Mouse (Mus musculus): Measurements from ENCODE around the gene Plekhg3. TPM values are rescaled to one million over a fixed set of nuclear protein-coding genes. Genes with fewer than 3 reads are reported as not detected.

The Plekhg3 gene
- total and polyA plus RNA-seq, 2 experiments from 2014 or later: 1.2 to 6.2 TPM

DNA sequence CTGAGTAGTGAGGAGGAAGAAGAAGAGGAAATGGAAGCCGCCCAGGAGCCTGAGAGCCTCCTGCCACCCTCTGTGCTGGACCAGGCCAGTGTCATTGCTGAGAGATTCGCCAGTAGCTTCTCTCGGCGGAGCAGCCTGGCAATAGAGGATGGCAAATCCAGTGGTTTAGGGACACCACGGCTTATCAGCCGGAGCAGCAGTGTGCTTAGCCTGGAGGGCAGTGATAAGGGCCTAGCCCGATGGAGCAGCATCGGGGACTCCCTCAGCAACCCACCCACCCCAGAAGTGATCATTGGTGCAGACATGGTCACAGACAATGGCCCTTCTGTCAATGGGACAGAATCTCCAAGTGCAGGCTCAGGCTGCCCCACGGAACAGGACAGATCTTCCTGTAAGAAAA lies 45.4 kb downstream of the Plekhg3 start:
- Histone ChIP-seq H3K36me3 (ENCODE audit: insufficient read depth, low read length) (no peaks in the 10 kb centered on the region), H3K4me1 (ENCODE audit: insufficient read depth, low read length) (no peaks in the 10 kb centered on the region), H3K27ac (ENCODE audit: low read depth, low read length) (no peak overlapping the region), H3K4me2 (ENCODE audit: low read depth, low read length, poor library complexity, severe bottlenecking) (no peak overlapping the region), H3K9me3 (ENCODE audit: low read length) (no peaks in the 10 kb centered on the region), H3K9ac (replicated peaks; ENCODE audit: low read length, poor library complexity, severe bottlenecking) (no peak overlapping the region), H3K4me3 (ENCODE audit: low read depth, low read length) (no peak overlapping the region), H3K27me3 (ENCODE audit: insufficient read depth, low read length) (no peaks in the 10 kb centered on the region)
- DNase-seq (ENCODE audit: low spot score): no peak
- no peak for TF ChIP-seq CTCF (IDR thresholded peaks at IDR 0.05)
- ATAC-seq (ENCODE audit: low FRiP score): no peak
- WGBS: 87% methylated on average over 9 of the region's 9 CpGs

DNA sequence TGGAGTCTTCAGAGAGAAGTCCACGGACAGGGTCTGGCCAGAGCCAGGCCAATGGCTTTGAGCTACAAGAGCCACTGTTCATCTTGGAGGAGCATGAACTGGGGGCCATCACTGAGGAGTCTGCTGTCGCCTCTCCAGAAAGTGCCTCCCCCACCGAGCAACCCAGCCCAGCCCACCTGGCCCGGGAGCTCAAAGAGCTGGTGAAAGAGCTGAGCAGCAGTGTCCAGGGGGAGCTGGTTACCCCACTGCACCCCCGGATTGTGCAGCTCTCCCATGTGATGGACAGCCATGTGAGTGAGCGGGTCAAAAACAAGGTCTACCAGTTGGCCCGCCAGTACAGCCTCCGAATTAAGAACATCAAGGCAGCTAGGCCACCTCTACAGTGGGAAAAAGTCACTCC lies 46.1 kb downstream of the Plekhg3 start:
- Histone ChIP-seq H3K4me3 (ENCODE audit: low read depth, low read length) (no peak overlapping the region), H3K27me3 (ENCODE audit: insufficient read depth, low read length) (no peaks in the 10 kb centered on the region), H3K27ac (ENCODE audit: low read depth, low read length) (no peak overlapping the region), H3K9ac (replicated peaks; ENCODE audit: low read length, poor library complexity, severe bottlenecking) (no peak overlapping the region), H3K9me3 (ENCODE audit: low read length) (no peaks in the 10 kb centered on the region), H3K4me1 (ENCODE audit: insufficient read depth, low read length) (no peaks in the 10 kb centered on the region), H3K4me2 (ENCODE audit: low read depth, low read length, poor library complexity, severe bottlenecking) (no peak overlapping the region), H3K36me3 (ENCODE audit: insufficient read depth, low read length) (no peaks in the 10 kb centered on the region)
- DNase-seq (ENCODE audit: low spot score) (no peak), ATAC-seq (ENCODE audit: low FRiP score) (no peak)
- 96% methylated on average over 8 of the region's 8 CpGs for WGBS
- no peak for TF ChIP-seq CTCF (IDR thresholded peaks at IDR 0.05)

DNA sequence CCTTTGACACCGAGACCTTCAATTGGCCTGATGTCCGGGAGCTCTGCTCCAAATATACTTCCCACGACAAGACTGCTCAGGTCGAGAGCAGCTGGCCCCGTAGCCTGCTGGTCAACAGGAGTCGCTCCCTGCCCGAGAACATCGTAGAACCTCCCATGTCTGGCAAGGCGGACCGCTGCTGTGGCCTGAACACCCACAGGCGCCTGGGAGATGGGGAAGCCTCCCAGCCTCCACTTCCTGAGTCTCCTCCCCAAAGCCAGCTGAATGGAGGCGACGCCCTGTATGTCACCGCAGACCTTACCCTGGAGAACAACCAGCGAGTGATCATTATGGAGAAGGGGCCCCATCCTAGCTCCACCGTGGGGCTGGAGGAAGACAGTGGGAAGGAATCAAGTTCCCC lies 47.2 kb downstream of the Plekhg3 start:
- no peaks in the 10 kb centered on the region for H3K27me3 ChIP-seq (ENCODE audit: insufficient read depth, low read length)
- no peaks in the 10 kb centered on the region for H3K36me3 ChIP-seq (ENCODE audit: insufficient read depth, low read length)
- no peak overlapping the region for H3K27ac ChIP-seq (ENCODE audit: low read depth, low read length)
- 95% methylated on average over 16 of the region's 16 CpGs for whole genome bisulfite sequencing
- no peak overlapping the region for H3K4me2 ChIP-seq (ENCODE audit: low read depth, low read length, poor library complexity, severe bottlenecking)
- H3K9me3 ChIP-seq (ENCODE audit: low read length): no peaks in the 10 kb centered on the region
- H3K9ac ChIP-seq (replicated peaks; ENCODE audit: low read length, poor library complexity, severe bottlenecking): no peak overlapping the region
- no peaks in the 10 kb centered on the region for H3K4me1 ChIP-seq (ENCODE audit: insufficient read depth, low read length)
- no peak for TF ChIP-seq CTCF (IDR thresholded peaks at IDR 0.05)
- H3K4me3 ChIP-seq (ENCODE audit: low read depth, low read length): no peak overlapping the region
- DNase-seq (ENCODE audit: low spot score) (no peak), ATAC-seq (ENCODE audit: low FRiP score) (no peak)

DNA sequence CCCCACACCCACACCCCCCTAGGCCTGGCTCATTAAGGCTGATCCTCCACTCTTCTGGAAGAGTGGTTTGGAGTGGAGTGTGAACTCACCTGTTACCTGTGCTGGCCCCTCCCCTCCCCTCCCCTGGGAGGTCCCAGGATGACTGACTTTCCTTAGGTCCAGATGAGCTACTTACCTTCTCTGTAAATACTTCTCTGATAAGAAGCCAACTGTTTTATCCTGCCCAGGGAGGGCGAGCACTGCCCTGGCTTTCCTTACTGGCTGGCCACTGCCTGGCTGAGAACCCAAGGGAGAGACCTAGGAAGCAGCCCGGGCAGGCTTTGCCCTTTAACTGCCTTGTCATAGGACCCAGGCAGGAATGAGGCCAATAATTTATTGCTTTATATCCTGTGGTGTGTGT lies 47.8 kb downstream of the Plekhg3 start:
- Histone ChIP-seq H3K4me2 (ENCODE audit: low read depth, low read length, poor library complexity, severe bottlenecking) (no peak overlapping the region), H3K9ac (replicated peaks; ENCODE audit: low read length, poor library complexity, severe bottlenecking) (no peak overlapping the region), H3K4me1 (ENCODE audit: insufficient read depth, low read length) (no peaks in the 10 kb centered on the region), H3K27me3 (ENCODE audit: insufficient read depth, low read length) (no peaks in the 10 kb centered on the region), H3K9me3 (ENCODE audit: low read length) (no peaks in the 10 kb centered on the region), H3K27ac (ENCODE audit: low read depth, low read length) (no peak overlapping the region), H3K36me3 (ENCODE audit: insufficient read depth, low read length) (no peaks in the 10 kb centered on the region), H3K4me3 (ENCODE audit: low read depth, low read length) (no peak overlapping the region)
- DNase-seq (ENCODE audit: low spot score) (no peak), ATAC-seq (ENCODE audit: low FRiP score) (no peak)
- 96% methylated on average over 2 of the region's 2 CpGs for WGBS
- no peak for TF ChIP-seq CTCF (IDR thresholded peaks at IDR 0.05)

DNA sequence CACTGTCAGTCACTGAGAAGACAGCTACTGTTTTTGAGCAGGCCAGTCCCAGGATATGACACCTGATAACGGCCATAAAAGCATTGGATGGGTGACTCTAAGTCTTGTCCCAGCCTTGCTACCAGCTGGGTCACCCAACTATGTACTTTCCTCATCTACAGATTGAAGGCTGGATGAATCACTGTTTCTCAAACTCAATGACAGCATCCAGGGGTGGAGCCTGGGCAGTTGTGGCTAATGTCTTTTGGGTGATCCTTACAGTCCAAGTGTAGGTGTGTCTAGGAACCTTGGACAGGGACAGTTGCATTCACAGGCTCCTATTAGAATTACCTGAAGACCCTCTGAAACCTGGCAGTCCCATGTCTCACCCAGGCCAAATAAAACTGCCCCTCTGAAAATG lies 49.1 kb downstream of the Plekhg3 start:
- no peak for TF ChIP-seq CTCF (IDR thresholded peaks at IDR 0.05)
- no peaks in the 10 kb centered on the region for H3K9me3 ChIP-seq (ENCODE audit: low read length)
- DNase-seq (ENCODE audit: low spot score): no peak
- H3K4me1 ChIP-seq (ENCODE audit: insufficient read depth, low read length): no peaks in the 10 kb centered on the region
- H3K27me3 ChIP-seq (ENCODE audit: insufficient read depth, low read length): no peaks in the 10 kb centered on the region
- H3K4me3 ChIP-seq (ENCODE audit: low read depth, low read length): no peak overlapping the region
- no peaks in the 10 kb centered on the region for H3K36me3 ChIP-seq (ENCODE audit: insufficient read depth, low read length)
- H3K4me2 ChIP-seq (ENCODE audit: low read depth, low read length, poor library complexity, severe bottlenecking): no peak overlapping the region
- WGBS: 100% methylated on average over 1 of the region's 1 CpGs
- no peak overlapping the region for H3K9ac ChIP-seq (replicated peaks; ENCODE audit: low read length, poor library complexity, severe bottlenecking)
- H3K27ac ChIP-seq (ENCODE audit: low read depth, low read length): no peak overlapping the region
- ATAC-seq (ENCODE audit: low FRiP score): no peak

DNA sequence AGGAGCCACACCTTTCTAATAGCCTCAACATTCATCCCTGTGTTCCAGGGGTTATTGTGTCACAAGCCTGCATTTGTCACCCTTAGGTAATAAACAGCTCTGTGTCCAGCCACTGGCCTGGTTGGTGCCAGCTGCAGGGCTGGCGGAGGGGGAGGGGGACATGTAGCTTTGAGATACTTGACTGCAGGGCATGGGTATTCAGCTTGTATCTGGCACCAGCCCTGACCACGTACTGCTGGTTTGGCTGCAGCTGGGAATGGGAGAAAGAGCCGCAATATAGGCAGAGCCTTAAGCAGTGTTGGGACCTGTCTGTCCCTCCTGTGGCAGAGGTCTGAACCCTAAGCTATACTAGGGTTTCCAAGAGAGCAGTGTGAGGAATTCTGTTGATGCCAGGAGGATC lies 51.4 kb downstream of the Plekhg3 start:
- H3K9me3 ChIP-seq (ENCODE audit: low read length): no peaks in the 10 kb centered on the region

More for the DNA sequence above, 51.4 kb downstream of the Plekhg3 start:
- H3K36me3 ChIP-seq (ENCODE audit: insufficient read depth, low read length): no peaks in the 10 kb centered on the region
- no peaks in the 10 kb centered on the region for H3K4me1 ChIP-seq (ENCODE audit: insufficient read depth, low read length)
- H3K4me3 ChIP-seq (ENCODE audit: low read depth, low read length): no peak overlapping the region
- WGBS: 86% methylated on average over 3 of the region's 3 CpGs
- H3K4me2 ChIP-seq (ENCODE audit: low read depth, low read length, poor library complexity, severe bottlenecking): no peak overlapping the region
- H3K9ac ChIP-seq (replicated peaks; ENCODE audit: low read length, poor library complexity, severe bottlenecking): no peak overlapping the region
- TF ChIP-seq CTCF (IDR thresholded peaks at IDR 0.05): no peak
- H3K27me3 ChIP-seq (ENCODE audit: insufficient read depth, low read length): no peaks in the 10 kb centered on the region
- DNase-seq (ENCODE audit: low spot score) (no peak), ATAC-seq (ENCODE audit: low FRiP score) (no peak)
- H3K27ac ChIP-seq (ENCODE audit: low read depth, low read length): no peak overlapping the region
